Mouse (Mus musculus) heart, adult 8-10 months (tissue): ENCODE data around the gene Klk1b22. TPM values are rescaled to one million over a fixed set of nuclear protein-coding genes. Genes with fewer than 3 reads are reported as not detected.
"Not testable (repeated sequence)": the region's sequence is repeated elsewhere in the genome, so short reads cannot be mapped to it uniquely, and the experiment has no call there.

Experiments used
- DNase-seq: peaks from one replicate; pipeline ENCODE4 v3.0.0; 2022; ENCODE audit warnings: low spot score
- total RNA-seq, 4 experiments: library from RNA; stranded (reverse); gene quantifications; 2 replicates each; pipeline ENCODE4 v1.2.4; 2022

The Klk1b22 gene
- total RNA-seq, result not detected

DNA sequence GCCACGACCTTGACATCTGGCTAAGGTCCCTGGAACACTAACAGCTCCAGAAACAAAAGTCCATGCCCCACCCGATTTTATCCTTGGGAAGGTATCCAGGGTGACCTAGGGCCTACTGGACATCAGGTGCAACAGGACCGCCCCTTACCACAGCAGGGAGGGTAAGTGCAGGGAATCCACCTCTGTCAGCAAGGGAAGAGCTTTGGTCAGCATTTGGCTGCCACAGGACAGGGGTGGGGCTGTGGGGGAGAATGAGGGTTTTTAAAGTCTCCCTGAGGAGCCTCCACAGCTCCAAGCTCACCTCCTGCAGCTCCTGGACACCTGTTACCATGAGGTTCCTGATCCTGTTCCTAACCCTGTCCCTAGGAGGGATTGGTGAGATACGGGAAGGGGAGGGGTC lies at the start of gene Klk1b22:
Gene Klk1b22, plus strand, starts transcription at position 301 of the 400 bp plus-strand sequence.
- DNase-seq, result no peak

DNA sequence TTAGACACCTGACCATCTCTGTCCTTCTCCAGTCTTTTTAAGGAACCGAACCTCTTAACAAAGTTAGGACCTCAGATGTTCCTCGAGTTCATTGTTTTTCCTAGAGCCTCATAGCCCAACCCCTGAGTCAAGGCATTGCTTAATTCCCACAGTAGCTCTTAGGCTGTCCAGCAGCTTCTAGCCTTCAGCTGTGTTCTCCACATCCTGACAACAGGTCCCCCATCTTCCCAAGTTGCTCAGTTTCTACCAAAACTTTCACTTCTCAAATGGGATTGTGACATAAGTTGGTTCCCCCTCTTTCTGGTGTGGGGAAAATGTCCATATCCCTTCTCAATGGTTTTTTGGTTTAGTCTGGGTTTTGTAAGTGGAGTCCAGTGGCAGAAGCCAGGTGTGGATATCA lies 40.4 kb upstream of the Klk1b22 start:
- DNase-seq, result no peak

- DNase-seq, result no peak
Observed at GRCm38 (mm10) chr7:44077703-44078102, 34.8 kb upstream of the Klk1b22 start.

- DNase-seq, result no peak
Observed at GRCm38 (mm10) chr7:44096111-44096510, 16.4 kb upstream of the Klk1b22 start.

DNA sequence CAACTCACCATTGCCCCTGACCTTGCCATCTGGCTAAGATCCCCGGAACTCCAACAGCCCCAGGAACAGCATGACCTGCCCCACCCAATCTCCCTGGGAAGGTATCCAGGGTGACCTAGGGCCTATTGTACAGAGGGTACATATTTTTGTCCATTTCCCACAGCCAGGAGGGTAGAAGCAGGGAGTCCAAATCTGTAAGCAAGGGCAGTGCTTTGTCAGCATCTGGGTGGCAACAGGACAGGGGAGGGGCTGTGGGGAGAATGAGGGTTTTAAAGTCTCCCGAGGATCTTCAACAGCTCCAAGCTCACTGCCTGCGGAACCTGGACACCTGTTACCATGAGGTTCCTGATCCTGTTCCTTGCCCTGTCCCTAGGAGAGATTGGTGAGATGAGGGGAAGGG lies 10.4 kb upstream of the Klk1b22 start, which contains the start of gene Klk1b21:
Gene Klk1b21, plus strand, starts transcription at position 301 of the 400 bp plus-strand sequence.
- DNase-seq, result not testable (repeated sequence)

- DNase-seq, result no peak
Observed at GRCm38 (mm10) chr7:44123445-44123844, 11.0 kb downstream of the Klk1b22 start.

- DNase-seq, result no peak
Observed at GRCm38 (mm10) chr7:44136467-44136866, 24.0 kb downstream of the Klk1b22 start, which contains the start of gene Klk1b16. Gene Klk1b16, plus strand, starts transcription at chr7:44136767.

Other genes starting within 250 kb of the Klk1b22 start
- not detected for gene Klk4, start 231.5 kb upstream of the Klk1b22 start, total RNA-seq
- not detected for gene Klk15, start 178.9 kb upstream of the Klk1b22 start, total RNA-seq
- gene Klk1b8, start 162.0 kb upstream of the Klk1b22 start, total RNA-seq, result not detected
- gene Klk1b1, start 145.9 kb upstream of the Klk1b22 start, total RNA-seq, result not detected
- gene Klk1b9, start 136.6 kb upstream of the Klk1b22 start, total RNA-seq, result not detected
- not detected for gene Klk1b11, start 116.8 kb upstream of the Klk1b22 start, total RNA-seq
- 1 to 10 TPM; 1.7 to 7.4 (median 4.1) TPM for gene Klk1b26, start 100.5 kb upstream of the Klk1b22 start, total RNA-seq
- gene Klk1b27, start 60.4 kb upstream of the Klk1b22 start, total RNA-seq, result not detected
- gene Klk1b21, start 10.3 kb upstream of the Klk1b22 start, total RNA-seq, result not detected
- not detected for gene Klk1b16, start 24.1 kb downstream of the Klk1b22 start, total RNA-seq
- gene Klk1b24, start 75.6 kb downstream of the Klk1b22 start, total RNA-seq, result not detected
- not detected for gene Klk1b3, start 85.5 kb downstream of the Klk1b22 start, total RNA-seq
- gene Klk1b4, start 94.8 kb downstream of the Klk1b22 start, total RNA-seq, result not detected
- not detected for gene Klk1b5, start 103.3 kb downstream of the Klk1b22 start, total RNA-seq
- under 1 TPM in 2 of 4 experiments, not detected in 2; 0.47 to 0.57 TPM for gene Klk1, start 112.7 kb downstream of the Klk1b22 start, total RNA-seq
- gene Gm36864, start 123.5 kb downstream of the Klk1b22 start, total RNA-seq, result not detected
- gene 1700028J19Rik, start 134.0 kb downstream of the Klk1b22 start, total RNA-seq, result under 1 TPM; 0.31 to 0.98 (median 0.74) TPM
- 10 to 100 TPM in 3 of 4 experiments, 1 to 10 TPM in 1; 8.9 to 18.2 (median 13.7) TPM for gene 2410002F23Rik, start 134.0 kb downstream of the Klk1b22 start, total RNA-seq
- not detected for gene Acp4, start 144.7 kb downstream of the Klk1b22 start, total RNA-seq
- gene Gm15517, start 148.8 kb downstream of the Klk1b22 start, total RNA-seq, result not detected
- 1 to 10 TPM in 1 of 4 experiments, under 1 TPM in 3; 0.41 to 1.2 (median 0.67) TPM for gene Clec11a, start 194.2 kb downstream of the Klk1b22 start, total RNA-seq
- 1 to 10 TPM; 1.8 to 4.7 (median 3.3) TPM for gene Shank1, start 197.6 kb downstream of the Klk1b22 start, total RNA-seq